Mouse (Mus musculus) heart, embryonic 10.5 days (tissue): ENCODE measurements around the gene Cfap73. TPM values are rescaled to one million over a fixed set of nuclear protein-coding genes. Genes with fewer than 3 reads are reported as not detected.

Source experiments
- DNase-seq: peaks from one replicate; pipeline ENCODE4 v3.0.0-alpha.2; 2017; ENCODE audit warnings: low spot score
- H3K27ac ChIP-seq: fragments of 300-500 bp; sonication (generic); 2 replicates; pipeline ENCODE4 v1.5.1; 2016; ENCODE audit warnings: mild to moderate bottlenecking
- H3K27me3 ChIP-seq: fragments of 300-500 bp; sonication (generic); 2 replicates; pipeline ENCODE4 v1.6.1; 2016; ENCODE audit warnings: mild to moderate bottlenecking; ENCODE audit not compliant: poor library complexity, insufficient read depth, severe bottlenecking
- H3K36me3 ChIP-seq: fragments of 300-500 bp; sonication (generic); 2 replicates; pipeline ENCODE4 v1.6.1; 2016; ENCODE audit warnings: mild to moderate bottlenecking, moderate library complexity
- H3K4me1 ChIP-seq: fragments of 300-500 bp; sonication (generic); 2 replicates; pipeline ENCODE4 v1.6.1; 2016; ENCODE audit warnings: mild to moderate bottlenecking
- H3K4me3 ChIP-seq: fragments of 300-500 bp; sonication (generic); 2 replicates; pipeline ENCODE4 v1.5.1; 2016; ENCODE audit warnings: mild to moderate bottlenecking, moderate library complexity
- H3K9me3 ChIP-seq: fragments of 300-500 bp; sonication (generic); 2 replicates; pipeline ENCODE4 v1.6.1; 2016; ENCODE audit warnings: mild to moderate bottlenecking, moderate library complexity
- WGBS: fragments of 180-500 bp; shearing (Covaris S2); methylation state at CpG from one replicate; pipeline ENCODE4 v1.1.7; 2016; 5-methylcytosine and 5-hydroxymethylcytosine counted together
- polyA plus RNA-seq: library from polyadenylated mRNA; unstranded; fragments of >200 nt; fragmentation: Nextera tagmentation; extraction: Ambion mirVana; gene quantifications from 2 replicates; pipeline ENCODE4 v1.2.1, GENCODE M21; 2016

Gene Cfap73
- polyA plus RNA-seq, 1 experiment from 2014 or later: 0.39 TPM

DNA sequence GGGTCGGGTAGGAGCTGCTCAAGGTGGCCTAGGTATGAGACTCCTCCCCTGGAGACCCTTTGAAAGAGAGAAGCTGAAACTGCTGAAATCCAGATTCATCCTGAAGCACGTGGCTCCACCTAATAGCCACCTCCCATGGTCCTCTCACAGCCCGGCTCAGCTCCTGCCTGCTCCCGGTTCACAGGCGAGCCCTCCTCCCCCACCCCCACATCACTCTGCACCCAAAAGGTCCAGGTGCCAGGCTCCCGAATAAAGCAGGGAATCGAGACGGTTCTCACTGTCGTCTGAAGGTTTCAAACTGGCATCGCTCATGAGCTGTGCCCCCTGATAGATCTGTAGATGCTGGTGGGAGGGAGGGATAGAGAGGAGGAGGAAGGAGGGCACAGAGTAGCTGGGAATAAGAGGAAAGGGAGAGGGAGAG, 28.8 kb downstream of the Cfap73 start:
- H3K27ac ChIP-seq: peak overlapping the region; percentile 62
- DNase-seq: no peak
- under 1% methylated on average over 10 of the region's 10 CpGs for WGBS
- H3K9me3 ChIP-seq: no peaks in the 10 kb centered on the region
- H3K4me3 ChIP-seq: peak overlapping the region; percentile 50
- peaks cover 20% of the 10 kb centered on the region for H3K36me3 ChIP-seq
- peaks cover 23% of the 10 kb centered on the region for H3K4me1 ChIP-seq
- H3K27me3 ChIP-seq: peaks cover 32% of the 10 kb centered on the region

DNA sequence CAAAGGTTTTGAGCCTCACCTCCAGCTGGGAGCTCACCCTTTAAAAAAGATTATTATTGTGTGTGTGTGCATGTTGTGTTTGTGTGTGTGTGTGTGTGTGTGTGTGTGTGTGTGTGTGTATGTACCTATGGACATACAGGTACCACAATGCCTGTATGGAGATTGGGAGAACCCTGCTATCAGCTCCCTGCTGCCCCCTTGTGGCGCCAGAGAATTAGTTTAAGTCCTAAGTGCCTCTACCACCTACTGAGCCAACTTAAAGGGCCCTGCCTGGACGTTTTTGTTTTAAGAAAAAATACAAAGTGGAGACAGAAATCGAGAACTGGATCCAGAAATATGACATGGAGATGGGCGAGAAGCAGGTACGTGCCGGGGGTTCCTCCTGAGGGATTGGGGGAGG, 29.2 kb downstream of the Cfap73 start:
- 1% methylated on average over 6 of the region's 6 CpGs for WGBS
- Histone ChIP-seq H3K36me3 (peaks cover 20% of the 10 kb centered on the region), H3K9me3 (no peaks in the 10 kb centered on the region), H3K27me3 (peaks cover 36% of the 10 kb centered on the region), H3K4me1 (peaks cover 25% of the 10 kb centered on the region), H3K4me3 (peak overlapping the region; percentile 50), H3K27ac (0 out of 2 replicates have a peak overlapping the region, but pooled peaks have one; percentile 62)
- DNase-seq: no peak

DNA sequence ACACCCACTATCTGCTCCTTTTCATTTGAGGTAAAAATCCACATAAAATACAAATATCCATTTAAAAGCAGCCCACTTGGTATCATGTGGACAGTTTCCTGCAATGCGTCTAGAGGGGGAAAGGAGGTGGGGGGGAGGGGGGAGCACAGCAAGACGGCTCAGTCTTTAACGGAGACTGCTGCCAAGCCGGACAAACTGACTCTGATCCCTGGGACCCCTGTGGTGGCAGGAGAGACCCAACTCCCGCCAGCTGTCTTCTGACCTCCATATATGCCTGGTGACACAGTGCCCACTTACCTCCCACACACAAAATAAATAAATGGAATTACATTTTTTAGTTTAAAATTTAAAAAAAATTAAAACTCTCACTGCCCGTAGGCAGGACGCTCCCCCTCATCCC, 30.5 kb downstream of the Cfap73 start:
- WGBS: 71% methylated on average over 7 of the region's 7 CpGs
- H3K4me3 ChIP-seq: no peak overlapping the region
- no peak overlapping the region for H3K27ac ChIP-seq
- DNase-seq: no peak
- H3K27me3 ChIP-seq: peaks cover 50% of the 10 kb centered on the region
- H3K9me3 ChIP-seq: no peaks in the 10 kb centered on the region
- H3K4me1 ChIP-seq: peaks cover 30% of the 10 kb centered on the region
- peaks cover 8% of the 10 kb centered on the region for H3K36me3 ChIP-seq

DNA sequence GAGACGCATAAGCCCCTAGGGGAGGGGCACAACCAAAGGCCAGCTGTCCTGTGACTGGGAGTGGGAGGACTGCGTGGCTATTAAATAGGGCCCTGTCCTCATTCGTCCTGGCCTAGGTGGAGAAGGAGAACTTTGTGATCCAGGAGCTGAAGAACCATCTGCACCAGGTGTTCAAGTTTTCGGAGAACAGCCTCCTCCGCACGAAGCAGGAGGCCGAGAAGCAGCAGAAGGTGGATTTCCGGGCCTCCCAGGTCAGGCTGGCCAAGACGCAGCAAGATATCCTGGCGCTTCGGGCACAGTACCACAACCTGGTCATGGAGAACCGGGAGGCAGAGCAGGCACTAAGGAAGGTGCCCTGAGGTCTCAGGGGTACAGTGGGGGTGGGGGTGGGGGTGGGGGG, 31.8 kb downstream of the Cfap73 start:
- peaks cover 30% of the 10 kb centered on the region for H3K4me1 ChIP-seq
- H3K9me3 ChIP-seq: no peaks in the 10 kb centered on the region
- WGBS: 88% methylated on average over 12 of the region's 12 CpGs
- peaks cover 63% of the 10 kb centered on the region for H3K27me3 ChIP-seq
- no peak overlapping the region for H3K4me3 ChIP-seq
- no peaks in the 10 kb centered on the region for H3K36me3 ChIP-seq
- H3K27ac ChIP-seq: 0 out of 2 replicates have a peak overlapping the region, but pooled peaks have one; percentile 9
- no peak for DNase-seq

DNA sequence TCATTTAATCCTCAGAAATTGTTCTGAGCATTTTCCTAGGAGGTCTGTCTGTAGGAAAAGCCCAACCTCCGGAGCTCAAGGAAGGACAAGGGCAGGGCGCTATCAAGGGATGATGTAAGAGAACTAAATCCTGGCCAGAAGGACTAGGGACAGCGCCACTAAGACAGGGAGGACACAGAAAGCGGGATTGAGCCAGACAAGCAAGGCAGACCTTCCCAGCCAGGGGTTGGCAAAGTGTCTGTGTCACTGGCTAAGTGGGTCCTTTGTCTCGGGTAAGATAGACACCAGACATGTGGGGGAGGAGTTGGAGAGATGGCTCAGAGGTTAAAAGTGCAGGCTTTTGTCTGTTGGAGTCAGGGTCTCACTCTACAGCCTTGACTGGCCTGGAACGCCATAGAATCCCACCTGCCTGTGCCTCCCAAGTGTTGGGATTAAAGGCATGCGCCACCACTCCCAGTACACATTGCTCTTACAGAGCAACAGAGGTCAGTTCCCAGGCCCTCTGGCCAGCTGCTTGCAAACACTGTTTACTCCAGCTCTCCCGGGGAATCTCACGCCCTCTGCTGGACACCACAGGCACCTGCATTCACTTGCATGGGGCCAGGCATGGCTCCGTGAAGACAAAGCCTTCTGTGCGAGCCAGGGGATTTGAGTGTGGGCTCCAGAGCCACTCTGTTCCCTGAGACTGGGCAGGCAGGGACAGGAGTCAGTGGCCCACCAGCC, 32.9 kb downstream of the Cfap73 start:
- WGBS: 40% methylated on average over 11 of the region's 11 CpGs
- no peak for DNase-seq
- peak overlapping the region; percentile 54; the same call in 1 of the 2 replicates for H3K27ac ChIP-seq

DNA sequence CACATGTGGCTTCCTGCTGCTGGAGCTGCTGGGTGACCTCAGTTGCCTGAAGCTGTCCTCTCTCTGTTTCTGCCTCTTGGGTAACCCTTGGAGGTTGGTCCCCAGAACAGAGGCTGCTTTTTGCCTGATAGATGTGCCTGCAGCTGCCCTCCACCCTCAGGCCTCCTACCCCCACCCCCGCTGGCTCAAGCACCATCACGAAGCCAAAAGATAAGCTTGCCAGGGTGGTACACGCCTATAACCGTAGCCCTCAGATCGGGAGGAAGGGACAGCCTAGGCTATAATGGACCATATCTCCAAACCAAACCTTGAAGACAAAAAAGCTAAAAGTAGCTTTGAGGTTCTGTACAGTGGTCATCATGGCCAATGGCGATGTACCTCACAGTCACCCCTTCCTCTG, 34.4 kb downstream of the Cfap73 start:
- peaks cover 69% of the 10 kb centered on the region for H3K27me3 ChIP-seq
- H3K9me3 ChIP-seq: no peaks in the 10 kb centered on the region
- no peak overlapping the region for H3K27ac ChIP-seq
- WGBS: 60% methylated on average over 6 of the region's 6 CpGs
- DNase-seq: no peak
- H3K4me1 ChIP-seq: peaks cover 25% of the 10 kb centered on the region
- no peaks in the 10 kb centered on the region for H3K36me3 ChIP-seq
- no peak overlapping the region for H3K4me3 ChIP-seq

More for the DNA sequence above, 32.9 kb downstream of the Cfap73 start:
- Histone ChIP-seq H3K27me3 (peaks cover 62% of the 10 kb centered on the region), H3K4me1 (peaks cover 30% of the 10 kb centered on the region), H3K4me3 (no peak overlapping the region), H3K36me3 (no peaks in the 10 kb centered on the region), H3K9me3 (no peaks in the 10 kb centered on the region)

DNA sequence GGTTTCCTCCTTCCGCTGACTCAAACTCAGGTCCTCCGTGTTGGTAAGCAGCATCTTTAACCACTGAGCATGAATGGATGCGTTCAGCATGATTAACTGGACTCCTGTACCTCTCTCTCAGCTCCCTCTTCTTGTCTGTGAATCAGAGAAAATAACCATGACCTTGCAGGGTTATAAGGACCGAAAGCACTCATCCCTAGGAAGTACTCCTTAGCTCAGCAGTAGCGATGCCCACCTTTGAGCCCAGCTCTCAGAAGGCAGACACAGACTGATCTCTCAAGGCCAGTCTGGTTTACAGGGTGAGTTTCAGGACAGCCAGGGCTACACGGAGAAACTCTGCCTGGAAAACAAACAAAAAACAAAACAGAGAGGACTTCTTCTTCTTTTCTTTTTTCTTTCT, 39.5 kb downstream of the Cfap73 start:
- peaks cover 39% of the 10 kb centered on the region for H3K27me3 ChIP-seq
- H3K4me3 ChIP-seq: no peak overlapping the region
- DNase-seq: no peak
- no peaks in the 10 kb centered on the region for H3K36me3 ChIP-seq
- no peak overlapping the region for H3K27ac ChIP-seq
- H3K4me1 ChIP-seq: peaks cover 6% of the 10 kb centered on the region; the same call in 1 of the 2 replicates
- H3K9me3 ChIP-seq: no peaks in the 10 kb centered on the region
- WGBS: 74% methylated on average over 6 of the region's 6 CpGs

DNA sequence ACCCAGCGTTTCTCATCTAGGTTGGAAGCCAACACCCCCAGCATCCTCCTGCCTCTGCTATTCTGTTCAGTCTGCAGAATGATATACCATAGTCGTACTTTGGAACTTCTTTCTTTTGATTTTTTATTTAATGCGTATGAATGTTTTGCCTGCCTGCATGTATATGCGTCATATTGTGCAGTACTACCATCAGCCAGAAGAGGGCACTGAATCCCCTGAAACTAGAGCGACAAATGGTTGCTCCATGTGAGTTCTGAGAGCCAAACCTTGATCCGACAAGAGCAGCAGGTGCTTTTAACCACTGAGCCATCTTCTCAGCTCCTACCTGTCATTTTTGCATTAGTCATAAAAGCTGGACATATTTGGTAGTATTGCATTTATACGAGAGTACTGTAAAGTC, 41.9 kb downstream of the Cfap73 start:
- H3K4me3 ChIP-seq: no peak overlapping the region
- DNase-seq: no peak
- 57% methylated on average over 7 of the region's 7 CpGs for WGBS

DNA sequence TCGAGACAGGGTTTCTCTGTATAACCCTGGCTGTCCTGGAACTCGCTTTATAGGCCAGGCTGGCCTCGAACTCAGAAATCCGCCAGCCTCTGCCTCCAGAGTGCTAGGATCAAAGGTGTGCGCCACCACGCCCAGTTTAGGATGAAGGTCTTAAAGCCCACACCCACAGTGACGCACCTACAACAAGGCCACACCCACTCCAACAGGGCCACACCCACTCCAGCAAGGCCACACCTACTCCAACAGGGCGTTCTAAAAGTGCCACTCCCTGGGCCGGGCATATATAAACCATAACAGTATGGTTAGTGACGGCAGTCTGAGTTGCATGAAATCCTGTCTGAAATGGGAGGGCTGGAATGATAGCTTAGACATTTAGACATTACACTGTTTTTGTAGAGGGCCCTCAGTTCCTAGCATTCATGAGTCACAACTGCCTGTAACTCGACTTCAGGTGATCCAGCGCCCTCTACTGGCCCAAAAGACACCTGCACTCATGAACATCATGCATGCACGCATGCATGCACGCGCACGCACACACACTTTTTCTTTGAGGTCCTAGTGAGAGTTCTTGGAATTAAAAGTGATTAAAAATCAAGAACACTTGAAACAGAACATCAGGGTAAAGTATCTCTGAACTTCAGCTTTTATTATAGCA, 43.6 kb downstream of the Cfap73 start:
- no peak for DNase-seq
- peaks cover 28% of the 10 kb centered on the region for H3K4me1 ChIP-seq
- no peak overlapping the region for H3K27ac ChIP-seq
- no peak overlapping the region for H3K4me3 ChIP-seq
- 66% methylated on average over 16 of the region's 16 CpGs for WGBS
- H3K27me3 ChIP-seq: peaks cover 1% of the 10 kb centered on the region
- no peaks in the 10 kb centered on the region for H3K36me3 ChIP-seq
- no peaks in the 10 kb centered on the region for H3K9me3 ChIP-seq

More for the DNA sequence above, 41.9 kb downstream of the Cfap73 start:
- H3K4me1 ChIP-seq: peaks cover 19% of the 10 kb centered on the region
- no peaks in the 10 kb centered on the region for H3K9me3 ChIP-seq
- H3K36me3 ChIP-seq: no peaks in the 10 kb centered on the region
- H3K27ac ChIP-seq: no peak overlapping the region
- peaks cover 15% of the 10 kb centered on the region for H3K27me3 ChIP-seq

DNA sequence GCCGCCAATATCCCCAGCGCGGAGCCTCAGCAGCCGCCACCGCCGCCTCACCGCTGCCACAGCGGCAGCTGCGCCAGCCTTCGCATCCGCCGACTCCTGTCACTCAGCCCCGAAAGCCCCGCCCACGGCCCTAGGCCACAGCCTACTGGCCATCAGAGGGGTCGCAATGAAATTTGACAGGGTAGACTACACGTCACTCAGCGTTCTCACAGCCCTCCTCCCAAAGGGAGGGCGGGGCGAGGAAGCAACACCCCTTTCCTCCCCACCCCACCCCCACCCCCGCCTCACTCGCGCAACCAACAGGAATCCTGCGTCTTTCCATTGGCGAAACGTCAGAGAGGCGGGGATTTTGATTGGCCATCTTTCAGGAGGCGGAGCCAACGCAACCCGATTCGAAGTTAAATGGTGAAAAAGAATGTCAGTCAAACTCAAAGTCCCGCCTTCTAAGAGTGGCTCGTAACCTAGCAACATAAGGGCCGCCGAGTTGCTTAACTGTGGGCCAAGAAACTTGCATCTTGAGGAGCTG, 45.4 kb downstream of the Cfap73 start, which contains the start of the genes Tpcn1 and Iqcd:
Gene Tpcn1, minus strand, starts transcription at position 105 of the 526 bp plus-strand sequence.
Gene Iqcd, plus strand, starts transcription at position 448 of the 526 bp plus-strand sequence.
- Histone ChIP-seq H3K27me3 (no peaks in the 10 kb centered on the region), H3K27ac (peak within 1 kb of the TSS; percentile 91), H3K36me3 (peaks cover 15% of the 10 kb centered on the region), H3K9me3 (no peaks in the 10 kb centered on the region), H3K4me1 (peaks cover 34% of the 10 kb centered on the region), H3K4me3 (peak within 1 kb of the TSS; percentile 90)
- under 1% methylated on average over 35 of the region's 35 CpGs for WGBS
- DNase-seq: peak; percentile 99

DNA sequence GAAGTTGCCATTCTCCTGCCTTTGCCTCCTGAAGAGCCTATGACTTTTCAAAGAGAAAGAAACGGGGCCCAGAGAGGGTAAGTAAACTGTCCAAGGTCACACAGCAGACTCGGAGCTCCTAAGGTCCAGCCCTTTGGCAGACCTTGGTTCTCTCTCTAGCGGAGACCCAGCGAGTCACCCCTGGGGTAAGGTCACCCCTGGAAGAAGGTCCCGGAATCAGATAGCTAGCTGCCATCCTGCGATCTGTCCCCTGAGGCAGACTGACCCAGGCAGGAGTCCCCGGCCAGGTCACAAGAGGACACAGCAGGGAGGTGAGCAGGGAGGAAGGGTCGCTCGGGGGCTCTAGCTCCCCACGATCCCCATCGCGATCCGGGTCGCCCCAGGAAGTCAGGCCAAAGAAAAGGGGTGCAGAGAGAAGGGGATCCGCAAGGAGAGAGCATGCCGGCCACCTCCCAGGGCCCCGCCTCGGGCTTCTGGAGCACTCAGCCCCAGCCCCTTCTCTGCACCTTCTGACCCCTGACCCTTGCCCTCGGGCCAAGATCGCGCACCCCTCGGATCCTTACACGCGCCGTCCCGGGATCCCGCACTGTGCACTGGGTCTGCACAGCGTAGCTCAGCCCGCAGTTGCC, 46.0 kb downstream of the Cfap73 start:
- H3K36me3 ChIP-seq: peaks cover 21% of the 10 kb centered on the region
- WGBS: under 1% methylated on average over 29 of the region's 29 CpGs
- DNase-seq: no peak

DNA sequence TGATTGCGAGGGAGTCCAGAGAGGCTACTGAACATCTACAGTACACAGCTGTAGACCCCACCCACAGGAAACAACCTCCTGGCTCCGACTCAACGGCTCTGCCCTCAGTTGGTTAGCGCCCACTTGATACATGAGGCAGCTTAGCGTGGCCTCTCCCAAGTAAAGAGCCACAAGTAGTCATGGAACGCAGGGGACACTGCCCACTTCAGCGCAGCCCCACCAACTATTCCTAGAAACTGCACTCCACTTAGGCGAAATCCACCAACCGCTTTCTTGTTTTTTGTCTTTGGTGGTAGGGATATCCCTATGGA, 46.5 kb downstream of the Cfap73 start:
- Histone ChIP-seq H3K27me3 (no peaks in the 10 kb centered on the region), H3K4me3 (peak overlapping the region; percentile 90), H3K36me3 (peaks cover 25% of the 10 kb centered on the region), H3K9me3 (no peaks in the 10 kb centered on the region), H3K4me1 (peaks cover 34% of the 10 kb centered on the region), H3K27ac (peak overlapping the region; percentile 91)
- no peak for DNase-seq
- WGBS: 20% methylated on average over 9 of the region's 9 CpGs

More for the DNA sequence above, 46.0 kb downstream of the Cfap73 start:
- Histone ChIP-seq H3K4me3 (peak overlapping the region; percentile 90), H3K27me3 (no peaks in the 10 kb centered on the region), H3K27ac (peak overlapping the region; percentile 91), H3K9me3 (no peaks in the 10 kb centered on the region), H3K4me1 (peaks cover 34% of the 10 kb centered on the region)
